Mouse (Mus musculus): ENCODE results near the gene Foxn3.

GRCm38 (mm10) chr12:99230783-99231048 lies 332.7 kb downstream of the Foxn3 start:
- TF ChIP-seq CTCF (IDR thresholded peaks at IDR 0.05; ENCODE audit: borderline replicate concordance, extremely low read depth, insufficient read depth, insufficient read length) (no peak), POLR2A (IDR thresholded peaks at IDR 0.05; ENCODE audit: borderline replicate concordance, extremely low read depth, insufficient read depth, insufficient read length, poor library complexity, severe bottlenecking) (no peak)
